Mouse (Mus musculus) embryonic fibroblast, embryonic 13.5 days (primary cell): ENCODE results near the gene Slf2. TPM values are rescaled to one million over a fixed set of nuclear protein-coding genes. Genes with fewer than 3 reads are reported as not detected.

Experiments used
- H3K27ac ChIP-seq: 2 replicates; pipeline ENCODE4 v1.5.1; 2012; ENCODE audit warnings: low read length, control low read depth, inconsistent platforms; ENCODE audit not compliant: insufficient read depth
- H3K4me1 ChIP-seq: 2 replicates; pipeline ENCODE4 v1.6.1; 2011; ENCODE audit warnings: low read length; ENCODE audit not compliant: control insufficient read depth, insufficient read depth
- H3K4me3 ChIP-seq: 2 replicates; pipeline ENCODE4 v1.5.1; 2011; ENCODE audit warnings: mild to moderate bottlenecking, control low read depth, low read length; ENCODE audit not compliant: insufficient read depth
- CTCF ChIP-seq: IDR thresholded peaks from 2 replicates; pipeline ENCODE4 v1.5.1; 2011; ENCODE audit warnings: mild to moderate bottlenecking, control low read depth, low read length, moderate library complexity, borderline replicate concordance; ENCODE audit not compliant: insufficient read depth
- POLR2A ChIP-seq: IDR thresholded peaks from 2 replicates; pipeline ENCODE4 v1.6.1; 2011; ENCODE audit warnings: low read depth, mild to moderate bottlenecking, control low read depth, low read length, moderate library complexity
- polyA plus RNA-seq: library from polyadenylated mRNA; stranded (reverse); fragments of >200 nt; gene quantifications from 2 replicates; pipeline ENCODE4 v1.2.4, GENCODE M21; 2011; ENCODE audit warnings: low read depth; ENCODE audit not compliant: missing spikeins, insufficient read length

The Slf2 gene
- polyA plus RNA-seq, 1 experiment = 28.0 TPM

- peak within 1 kb of the TSS; percentile 75 for H3K27ac ChIP-seq
- H3K4me1 ChIP-seq = peaks cover 8% of the 10 kb centered on the region
- peak within 1 kb of the TSS; percentile 73 for H3K4me3 ChIP-seq
- TF ChIP-seq POLR2A = peak; percentile 46; the same call in 1 of the 2 replicates
- no peak for TF ChIP-seq CTCF
Observed at GRCm38 (mm10) chr19:45005444-45005843, 74.5 kb downstream of the Slf2 start, which contains the start of gene Twnk. TSS of gene Twnk (plus strand) at chr19:45005663.

GRCm38 (mm10) chr19:45005957-45006712 lies 75.2 kb downstream of the Slf2 start, which contains the start of gene Mrpl43:
TSS of gene Mrpl43 (minus strand) at chr19:45006442.
- TF ChIP-seq CTCF (no peak), POLR2A (no peak; the same call in none of the 2 replicates)
- peak within 1 kb of the TSS; percentile 75 for H3K27ac ChIP-seq
- H3K4me3 ChIP-seq = peak within 1 kb of the TSS; percentile 73
- H3K4me1 ChIP-seq = peaks cover 8% of the 10 kb centered on the region

- Histone ChIP-seq H3K4me1 (peaks cover 8% of the 10 kb centered on the region), H3K27ac (peak overlapping the region; percentile 75), H3K4me3 (peak overlapping the region; percentile 73)
- TF ChIP-seq CTCF (no peak), POLR2A (peak; percentile 32; the same call in 1 of the 2 replicates)
Observed at GRCm38 (mm10) chr19:45007021-45007420, 76.1 kb downstream of the Slf2 start.

- no peak overlapping the region for H3K27ac ChIP-seq
- H3K4me3 ChIP-seq = peak overlapping the region; percentile 73
- H3K4me1 ChIP-seq = peaks cover 8% of the 10 kb centered on the region
- no peak for TF ChIP-seq POLR2A
- no peak for TF ChIP-seq CTCF
Observed at GRCm38 (mm10) chr19:45007425-45008191, 76.7 kb downstream of the Slf2 start.

GRCm38 (mm10) chr19:45010646-45011045 lies 79.7 kb downstream of the Slf2 start:
- TF ChIP-seq CTCF = no peak
- TF ChIP-seq POLR2A = no peak
- Histone ChIP-seq H3K4me1 (peaks cover 12% of the 10 kb centered on the region), H3K27ac (no peak overlapping the region), H3K4me3 (no peak overlapping the region)

GRCm38 (mm10) chr19:45012219-45012618 lies 81.3 kb downstream of the Slf2 start:
- Histone ChIP-seq H3K27ac (no peak overlapping the region), H3K4me1 (peaks cover 12% of the 10 kb centered on the region), H3K4me3 (no peak overlapping the region)

GRCm38 (mm10) chr19:45012636-45013035 lies 81.7 kb downstream of the Slf2 start:
- no peak for TF ChIP-seq CTCF
- TF ChIP-seq POLR2A = no peak
- Histone ChIP-seq H3K27ac (no peak overlapping the region), H3K4me3 (no peak overlapping the region), H3K4me1 (peaks cover 8% of the 10 kb centered on the region; the same call in 1 of the 2 replicates)

More at GRCm38 (mm10) chr19:45012219-45012618, 81.3 kb downstream of the Slf2 start:
- TF ChIP-seq CTCF (no peak), POLR2A (no peak)

- no peak overlapping the region for H3K27ac ChIP-seq
- no peak overlapping the region for H3K4me3 ChIP-seq
- H3K4me1 ChIP-seq = 0 out of 2 replicates have a peak, but pooled peaks cover 6% of the 10 kb centered on the region
- TF ChIP-seq POLR2A (no peak), CTCF (no peak)
Observed at GRCm38 (mm10) chr19:45013581-45014225, 82.8 kb downstream of the Slf2 start.

GRCm38 (mm10) chr19:45014335-45014971 lies 83.5 kb downstream of the Slf2 start, which contains the start of gene Lzts2:
TSS of gene Lzts2 (plus strand) at chr19:45014414.
- peak within 1 kb of the TSS; percentile 67 for H3K4me3 ChIP-seq
- TF ChIP-seq CTCF = no peak
- peak; percentile 19; the same call in 1 of the 2 replicates for TF ChIP-seq POLR2A
- 0 out of 2 replicates have a peak, but pooled peaks cover 6% of the 10 kb centered on the region for H3K4me1 ChIP-seq
- H3K27ac ChIP-seq = peak within 1 kb of the TSS; percentile 99
